Mouse (Mus musculus) C2C12 (cell line): Measurements from ENCODE around the gene Rab23. TPM values are rescaled to one million over a fixed set of nuclear protein-coding genes. Genes with fewer than 3 reads are reported as not detected.

Experiments
- H3K27me3 ChIP-seq: one replicate; pipeline ENCODE4 v1.6.1; 2011; ENCODE audit not compliant: control insufficient read depth, insufficient read depth, insufficient read length
- H3K36me3 ChIP-seq: one replicate; pipeline ENCODE4 v1.6.1; 2011; ENCODE audit not compliant: control insufficient read depth, insufficient read depth
- H3K4me3 ChIP-seq: one replicate; pipeline ENCODE4 v1.5.1; 2011; ENCODE audit warnings: mild to moderate bottlenecking, control low read depth; ENCODE audit not compliant: poor library complexity, insufficient read depth, severe bottlenecking
- H3K79me2 ChIP-seq: one replicate; pipeline ENCODE4 v1.6.1; 2011; ENCODE audit not compliant: control insufficient read depth, insufficient read depth
- H3K79me3 ChIP-seq: one replicate; pipeline ENCODE4 v1.6.1; 2011; ENCODE audit warnings: low read depth, control low read depth
- H3ac ChIP-seq: one replicate; pipeline ENCODE3; 2011; ENCODE audit warnings: low read depth; ENCODE audit not compliant: control insufficient read depth, insufficient read length
- CEBPB ChIP-seq: IDR thresholded peaks from one replicate; pipeline ENCODE4 v1.6.1; 2011; ENCODE audit warnings: low read depth, mild to moderate bottlenecking, control low read depth, moderate library complexity
- CTCF ChIP-seq: IDR thresholded peaks from one replicate; pipeline ENCODE4 v1.5.1; 2011; ENCODE audit not compliant: control insufficient read depth, insufficient read depth, insufficient read length
- FOSL1 ChIP-seq: IDR thresholded peaks from one replicate; pipeline ENCODE4 v1.8.0; 2011; ENCODE audit warnings: mild to moderate bottlenecking, low read length; ENCODE audit not compliant: poor library complexity, insufficient read depth, severe bottlenecking
- MAX ChIP-seq: IDR thresholded peaks from one replicate; pipeline ENCODE4 v1.6.1; 2011; ENCODE audit warnings: mild to moderate bottlenecking, control low read depth
- MYOD1 ChIP-seq: IDR thresholded peaks from one replicate; pipeline ENCODE4 v1.6.1; 2011; ENCODE audit warnings: low read depth; ENCODE audit not compliant: control insufficient read depth, insufficient read length
- MYOG ChIP-seq: IDR thresholded peaks from one replicate; pipeline ENCODE4 v1.6.1; 2011; ENCODE audit not compliant: control insufficient read depth, insufficient read length; ENCODE audit errors: extremely low read depth
- USF1 ChIP-seq: IDR thresholded peaks from one replicate; pipeline ENCODE4 v1.6.1; 2011; ENCODE audit warnings: low read depth, mild to moderate bottlenecking, control low read depth, moderate library complexity
- polyA plus RNA-seq: library from polyadenylated mRNA; unstranded; fragments of >200 nt; fragmentation: generic; extraction: Trizol; gene quantifications from one replicate; pipeline ENCODE4 v1.2.1, GENCODE M21; 2012; ENCODE audit warnings: missing spikeins

The Rab23 gene
- polyA plus RNA-seq, 1 experiment: 13.5 TPM

GRCm38 (mm10) chr1:33788072-33788471 is 68.4 kb downstream of the Rab23 start:
- no peaks in the 10 kb centered on the region for H3K36me3 ChIP-seq
- TF ChIP-seq USF1 (no peak), MYOG (no peak), MAX (no peak), FOSL1 (no peak), CEBPB (no peak), CTCF (no peak), MYOD1 (no peak)
- no peak overlapping the region for H3ac ChIP-seq
- H3K27me3 ChIP-seq: no peaks in the 10 kb centered on the region
- H3K4me3 ChIP-seq: no peak overlapping the region
- peaks cover 9% of the 10 kb centered on the region for H3K79me3 ChIP-seq
- peaks cover 60% of the 10 kb centered on the region for H3K79me2 ChIP-seq

- no peak overlapping the region for H3K4me3 ChIP-seq
- H3K36me3 ChIP-seq: no peaks in the 10 kb centered on the region
- no peak overlapping the region for H3ac ChIP-seq
- TF ChIP-seq MAX: no peak
- H3K79me2 ChIP-seq: peaks cover 61% of the 10 kb centered on the region
- H3K27me3 ChIP-seq: no peaks in the 10 kb centered on the region
- H3K79me3 ChIP-seq: peaks cover 9% of the 10 kb centered on the region
Measured at GRCm38 (mm10) chr1:33788493-33788892, 68.8 kb downstream of the Rab23 start.

Other genes with a start within 250 kb of the Rab23 start
- 22.5 TPM for gene Prim2, start 50.1 kb upstream of the Rab23 start, polyA plus RNA-seq
- gene Bag2, start 37.9 kb downstream of the Rab23 start, polyA plus RNA-seq: 52.0 TPM
- gene Zfp451, start 94.7 kb downstream of the Rab23 start, polyA plus RNA-seq: 5.3 TPM
- gene Bend6, start 187.9 kb downstream of the Rab23 start, polyA plus RNA-seq: 5.2 TPM
- gene Dst, start 188.3 kb downstream of the Rab23 start, polyA plus RNA-seq: 26.5 TPM